Mouse (Mus musculus) CH12.LX (cell line): ENCODE results near the gene Trcg1.

ENCODE experiments used
- CHD2 ChIP-seq: IDR thresholded peaks from 2 replicates; pipeline ENCODE4 v1.6.1; 2011; ENCODE audit warnings: low read length, improper control_type of control experiment
- CTCF ChIP-seq, 2 experiments: IDR thresholded peaks in 1 of 2; conservative IDR thresholded peaks in 1 of 2; 2 replicates each; pipeline ENCODE4 v1.5.1; 2011 to 2012; ENCODE audit warnings: low read depth in 2 of 2, low read length in 2 of 2, improper control_type of control experiment in 1 of 2, inconsistent platforms in 1 of 2, mild to moderate bottlenecking in 1 of 2, moderate library complexity in 1 of 2
- EP300 ChIP-seq: IDR thresholded peaks from 2 replicates; pipeline ENCODE4 v1.6.1; 2011; ENCODE audit warnings: low read length, improper control_type of control experiment
- NRF1 ChIP-seq: IDR thresholded peaks from 2 replicates; pipeline ENCODE4 v1.6.1; 2014; ENCODE audit warnings: low read depth, mild to moderate bottlenecking, inconsistent platforms, low read length, improper control_type of control experiment, moderate library complexity
- POLR2A ChIP-seq: IDR thresholded peaks from 2 replicates; pipeline ENCODE4 v1.6.1; 2011; ENCODE audit warnings: low read depth, mild to moderate bottlenecking, improper control_type of control experiment, low read length
- SIN3A ChIP-seq: IDR thresholded peaks from 2 replicates; pipeline ENCODE4 v1.6.1; 2012; ENCODE audit warnings: low read length, improper control_type of control experiment, inconsistent platforms
- ZC3H11A ChIP-seq: IDR thresholded peaks from 2 replicates; pipeline ENCODE4 v1.6.1; 2012; ENCODE audit warnings: low read depth, mild to moderate bottlenecking, inconsistent platforms, low read length, improper control_type of control experiment

- TF ChIP-seq SIN3A (no peak), POLR2A (no peak), NRF1 (no peak), EP300 (no peak), ZC3H11A (no peak), CTCF (conservative IDR thresholded peaks at IDR 0.05 in 1 of 2, IDR thresholded peaks at IDR 0.05 in 1 of 2; ENCODE audit: low read depth in 2 of 2, low read length in 2 of 2) (no peak), CHD2 (no peak)
These were observed 6.1 kb upstream of the Trcg1 start for GRCm38 (mm10) chr9:57230146-57230783.
